ENCODE assay signal across 31 mouse cellular contexts in the genomic region with DNA sequence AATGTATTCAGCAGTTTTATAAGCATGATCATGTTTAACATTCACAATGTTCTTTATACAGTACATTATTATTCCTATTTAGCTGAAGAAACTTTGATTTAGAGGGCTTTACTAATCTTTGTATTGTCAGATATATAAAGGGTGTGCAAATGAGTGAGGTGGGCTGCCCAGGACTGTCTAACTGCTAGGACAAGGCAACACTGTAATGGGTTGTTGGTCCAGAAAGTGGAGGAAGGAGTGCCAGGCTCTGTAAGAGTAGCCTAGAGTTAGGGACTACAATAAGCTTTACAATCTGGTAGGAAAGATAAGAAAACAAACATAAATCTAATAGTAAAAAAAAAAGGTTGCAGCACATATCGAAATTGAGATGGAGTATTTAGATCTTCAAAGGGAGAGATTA. TPM values are rescaled to one million over a fixed set of nuclear protein-coding genes. Genes with fewer than 3 reads are reported as not detected.
"Had no signal": no experiment of that assay in that cellular context is flagged by ENCODE, and none has a peak within 500 bp of the region (broad histone marks: within the 10 kb centered on the region; RNA-seq: fewer than 3 reads in every experiment).

No protein-coding gene starts in this region.

- H3K9me3 ChIP-seq: heart, embryonic 12.5 days; hindbrain, embryonic 10.5 days; hindbrain, embryonic 12.5 days; kidney, embryonic 15.5 days; limb, embryonic 13.5 days; limb, embryonic 15.5 days had no signal

- H3K27ac ChIP-seq: heart, adult 2 months; hindbrain, embryonic 10.5 days; hindbrain, embryonic 12.5 days; hindbrain, embryonic 14.5 days; hindbrain, postnatal 0 days; kidney, embryonic 15.5 days; kidney, postnatal 0 days; limb, embryonic 13.5 days; limb, embryonic 15.5 days had no signal

- H3K9ac ChIP-seq: forebrain, postnatal 0 days; heart, embryonic 12.5 days; hindbrain, embryonic 12.5 days; hindbrain, embryonic 14.5 days; kidney, embryonic 15.5 days; limb, embryonic 13.5 days; limb, embryonic 15.5 days had no signal

- H3K27me3 ChIP-seq: heart, embryonic 12.5 days; hindbrain, embryonic 12.5 days; kidney, embryonic 15.5 days; limb, embryonic 13.5 days; limb, embryonic 15.5 days had no signal

- H3K36me3 ChIP-seq: heart, embryonic 12.5 days; hindbrain, embryonic 10.5 days; hindbrain, embryonic 12.5 days; kidney, embryonic 15.5 days; limb, embryonic 13.5 days; limb, embryonic 15.5 days had no signal

- H3K4me3 ChIP-seq: heart, adult 2 months; heart, embryonic 12.5 days; hindbrain, embryonic 10.5 days; hindbrain, embryonic 12.5 days; kidney, embryonic 15.5 days; limb, embryonic 13.5 days; limb, embryonic 15.5 days had no signal

- DNase-seq: forebrain, postnatal 0 days; gastrocnemius, postnatal 14 days; gastrocnemius, postnatal 36 days; heart, adult 11 months; heart, adult 2 months; heart, postnatal 10 days; heart, postnatal 4 days; kidney, adult 11 months; kidney, adult 2 months; kidney, adult 9 months; kidney, postnatal 14 days; kidney, postnatal 36 days; layer of hippocampus, adult 9-11 months; layer of hippocampus, postnatal 36 days; left cerebral cortex, postnatal 4 days had no signal

- ATAC-seq: forebrain, postnatal 0 days; hindbrain, postnatal 0 days; intestine, embryonic 16.5 days had no signal

- H3K4me2 ChIP-seq: heart, embryonic 12.5 days; hindbrain, embryonic 12.5 days; hindbrain, embryonic 14.5 days; kidney, embryonic 15.5 days; limb, embryonic 13.5 days; limb, embryonic 15.5 days had no signal

- H3K4me1 ChIP-seq: heart, embryonic 12.5 days; kidney, embryonic 15.5 days; limb, embryonic 13.5 days; limb, embryonic 15.5 days had no signal

RNA-seq across cellular contexts. Expression of gene Grm3, which starts 34.8 kb away (rescaled TPM):
- total RNA-seq: gastrocnemius, adult 18-20 months; gastrocnemius, adult 8-10 months; gastrocnemius, postnatal 36 days; heart, adult 2 months; heart, postnatal 25 days; heart, postnatal 4 days had no signal
- polyA plus RNA-seq: gonadal fat pad, adult 2 months; heart, adult 2 months; kidney, adult 2 months; large intestine, adult 2 months; limb, embryonic 11.5 days had no signal
